Comparison of ENCODE assay signal across 7 mouse cellular contexts in the genomic region with DNA sequence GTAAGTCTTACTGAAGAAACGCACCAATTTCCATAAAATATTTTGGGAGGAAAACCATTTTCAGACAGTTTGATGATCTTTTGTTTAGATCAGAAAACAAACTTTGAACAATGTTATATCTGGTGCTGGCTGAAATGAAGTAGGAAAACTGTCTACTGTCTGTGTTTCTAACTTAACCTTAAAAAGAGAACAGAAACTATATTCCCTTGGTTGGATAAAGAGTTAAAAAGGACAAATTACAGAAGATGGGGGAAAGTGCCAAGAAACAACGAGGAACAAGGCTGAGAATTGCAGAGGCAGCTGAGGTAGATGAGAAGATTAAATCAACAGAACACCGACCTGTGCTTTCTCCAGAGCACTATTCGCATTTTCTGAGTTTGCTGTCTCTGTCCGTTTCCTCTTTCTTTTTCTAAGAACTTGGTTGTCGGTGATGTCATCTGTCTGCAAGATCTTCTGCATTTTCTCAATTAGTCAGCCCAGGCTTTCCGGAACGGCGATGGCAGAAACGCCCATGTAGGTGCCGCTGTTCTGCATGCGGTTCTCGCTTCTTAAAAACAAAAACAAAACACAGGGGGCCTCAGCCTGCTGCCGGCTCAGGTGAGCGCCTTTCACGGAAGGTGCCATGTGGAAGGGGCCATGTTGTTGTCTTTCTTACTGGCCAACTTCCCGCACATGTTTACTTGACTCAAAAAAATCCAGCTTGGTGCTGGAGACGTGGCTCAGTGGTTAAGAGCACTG. TPM values are rescaled to one million over a fixed set of nuclear protein-coding genes. Genes with fewer than 3 reads are reported as not detected.
DNase-seq lines count a peak whose midpoint lies in the region; ATAC-seq lines count a peak whose summit lies in the region.

No protein-coding gene starts in this region.

- no peaks in the 10 kb centered on the region for H3K4me1 ChIP-seq in heart, embryonic 16.5 days (ENCODE audit: control insufficient read depth, insufficient read depth, low read length)

- 0 out of 2 replicates have a peak, but pooled peaks have one; percentile 49 for ATAC-seq in heart, embryonic 16.5 days (replicated peaks; ENCODE audit: extremely low read depth, insufficient read depth, low FRiP score)

- H3K36me3 ChIP-seq in heart, embryonic 16.5 days (ENCODE audit: control insufficient read depth, insufficient read depth) = no peaks in the 10 kb centered on the region
- no peaks in the 10 kb centered on the region for H3K36me3 ChIP-seq in splenic B cell, adult 2 months (ENCODE audit: control insufficient read depth, insufficient read depth, low read length, poor library complexity, severe bottlenecking)

- no peak overlapping the region for H3K27ac ChIP-seq in heart, embryonic 16.5 days (ENCODE audit: low read length)

- WGBS in heart, embryonic 16.5 days = 12% methylated on average over 18 of the region's 18 CpGs

- H3K27me3 ChIP-seq in heart, embryonic 16.5 days (ENCODE audit: control insufficient read depth, insufficient read depth, low read length) = no peaks in the 10 kb centered on the region
- no peaks in the 10 kb centered on the region for H3K27me3 ChIP-seq in splenic B cell, adult 2 months (ENCODE audit: control insufficient read depth, insufficient read depth, low read length, poor library complexity, severe bottlenecking)

- peak; percentile 69 to 74 for DNase-seq in B cell, adult 2 months
- DNase-seq in ES-CJ7 (ENCODE audit: low read depth, low spot score) = peak; percentile 63
- DNase-seq in embryo, embryonic 11 days = peak; percentile 36
- DNase-seq in layer of hippocampus, adult 18-20 months (ENCODE audit: low spot score in 2 of 2) = peak; percentile 21 to 36
- peak; percentile 30 for DNase-seq in lung, postnatal 14 days
- DNase-seq in splenic B cell, adult 2 months (ENCODE audit: low read depth, low spot score) = peak; percentile 75

- H3K4me2 ChIP-seq in heart, embryonic 16.5 days (ENCODE audit: low read depth, low read length) = peak overlapping the region; percentile 51

- H3K9ac ChIP-seq in heart, embryonic 16.5 days (ENCODE audit: low read length) = no peak overlapping the region

- no peaks in the 10 kb centered on the region for H3K9me3 ChIP-seq in heart, embryonic 16.5 days (replicated peaks; ENCODE audit: control insufficient read depth, low read length)

- H3K4me3 ChIP-seq in heart, embryonic 16.5 days (ENCODE audit: low read length) = peak overlapping the region; percentile 13

RNA-seq across cellular contexts. Expression of a gene that starts 24.3 kb away (rescaled TPM):
- polyA plus RNA-seq in heart, embryonic 16.5 days (2015; fragmentation: Nextera tagmentation; extraction: Ambion mirVana) = 3.9 and 5.0 TPM in 2 replicates
- total RNA-seq in layer of hippocampus, adult 18-20 months (2021) = 10 to 100 TPM; 74.5 to 80.9 TPM

RNA-seq across cellular contexts. Expression of a gene that starts 24.8 kb away (rescaled TPM):
- 23.1 and 24.0 TPM in 2 replicates for polyA plus RNA-seq in heart, embryonic 16.5 days (2015; fragmentation: Nextera tagmentation; extraction: Ambion mirVana)
- 100 to 1,000 TPM; 195 to 198 TPM for total RNA-seq in layer of hippocampus, adult 18-20 months (2021)
